Mouse (Mus musculus) intestine, embryonic 16.5 days (tissue): Measurements from ENCODE around the gene Akap6. TPM values are rescaled to one million over a fixed set of nuclear protein-coding genes. Genes with fewer than 3 reads are reported as not detected.

Source experiments
- ATAC-seq: fragments of 200-750 bp; cut with Nextera tagmentation; 2 replicates; pipeline ENCODE4 v1.8.0; 2017; ENCODE audit warnings: moderate TSS enrichment, moderate library complexity
- H3K27ac ChIP-seq: fragments of 300-500 bp; sonication (generic); 2 replicates; pipeline ENCODE4 v1.5.1; 2014; ENCODE audit warnings: mild to moderate bottlenecking, low read length
- H3K27me3 ChIP-seq: fragments of 300-500 bp; sonication (generic); replicated peaks from 2 replicates; pipeline ENCODE4 v1.6.1; 2014; ENCODE audit warnings: low read length, control low read depth, mixed read lengths; ENCODE audit not compliant: control insufficient read depth, insufficient read depth
- H3K36me3 ChIP-seq: fragments of 300-500 bp; sonication (generic); 2 replicates; pipeline ENCODE4 v1.6.1; 2014; ENCODE audit warnings: low read length, control low read depth; ENCODE audit not compliant: control insufficient read depth, insufficient read depth
- H3K4me1 ChIP-seq: fragments of 300-500 bp; sonication (generic); 2 replicates; pipeline ENCODE4 v1.6.1; 2014; ENCODE audit warnings: low read length, control low read depth, mixed read lengths; ENCODE audit not compliant: control insufficient read depth, insufficient read depth
- H3K4me2 ChIP-seq: fragments of 300-500 bp; sonication (generic); 2 replicates; pipeline ENCODE4 v1.6.1; 2014; ENCODE audit warnings: low read depth, low read length, control low read depth
- H3K4me3 ChIP-seq: fragments of 300-500 bp; sonication (generic); 2 replicates; pipeline ENCODE4 v1.5.1; 2014; ENCODE audit warnings: mild to moderate bottlenecking, low read length
- H3K9ac ChIP-seq: fragments of 300-500 bp; sonication (generic); 2 replicates; pipeline ENCODE4 v1.6.1; 2014; ENCODE audit warnings: low read depth, low read length
- H3K9me3 ChIP-seq: fragments of 300-500 bp; sonication (generic); 2 replicates; pipeline ENCODE4 v1.6.1; 2016; ENCODE audit warnings: low read length, control low read depth; ENCODE audit not compliant: control insufficient read depth
- WGBS: fragments of 180-500 bp; shearing (Covaris S2); extraction: QIAGEN DNeasy Blood & Tissue Kit; methylation state at CpG from one replicate; pipeline ENCODE4 v1.1.7; 2014; 5-methylcytosine and 5-hydroxymethylcytosine counted together
- polyA plus RNA-seq: library from polyadenylated mRNA; unstranded; fragments of >200 nt; fragmentation: Nextera tagmentation; extraction: Ambion mirVana; gene quantifications from 2 replicates; pipeline ENCODE4 v1.2.1, GENCODE M21; 2015

The Akap6 gene
- polyA plus RNA-seq, 1 experiment from 2014 or later, result 1.4 TPM

DNA sequence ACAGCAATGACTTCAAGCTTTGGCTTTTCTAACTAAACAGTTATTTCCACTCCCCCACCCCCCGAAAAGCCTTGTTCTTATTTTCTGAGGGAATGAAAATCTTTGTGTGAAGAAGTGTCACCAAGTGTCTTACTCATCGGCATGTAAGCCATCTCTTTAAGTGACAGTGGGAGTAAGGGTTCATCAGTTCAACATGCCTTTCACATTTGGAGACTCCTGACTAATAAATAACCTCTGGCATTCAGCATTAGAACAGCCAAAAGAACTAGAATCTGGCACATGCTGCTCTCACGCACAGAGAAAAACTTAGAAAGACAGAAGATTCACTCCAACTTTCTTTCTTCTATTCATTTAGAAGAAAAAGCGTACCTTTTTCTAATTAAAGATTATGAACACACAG is 226.3 kb downstream of the Akap6 start:
- H3K36me3 ChIP-seq, result no peaks in the 10 kb centered on the region
- no peak for ATAC-seq

DNA sequence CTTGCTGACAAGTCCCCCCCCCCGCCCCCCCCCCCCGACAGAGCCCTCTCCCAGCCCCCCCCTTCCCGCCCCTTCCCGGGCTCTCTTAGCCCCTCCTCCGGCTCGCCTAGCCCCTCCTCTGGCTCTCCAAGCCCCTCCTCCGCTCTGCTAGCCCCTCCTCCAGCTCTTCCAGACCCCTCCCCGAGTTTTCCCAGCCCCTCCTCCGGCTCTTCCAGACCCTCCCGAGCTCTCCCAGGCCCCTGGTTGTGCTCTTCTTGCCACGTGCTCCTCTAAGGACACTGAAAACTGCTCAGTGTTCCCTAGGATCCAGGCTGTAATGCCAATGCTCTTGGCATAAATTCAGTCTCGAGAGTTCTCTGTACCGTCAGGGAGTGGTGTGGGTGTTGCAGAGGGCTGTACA is 234.6 kb downstream of the Akap6 start:
- Histone ChIP-seq H3K4me3 (no peak overlapping the region), H3K4me2 (no peak overlapping the region), H3K9ac (no peak overlapping the region), H3K27me3 (no peaks in the 10 kb centered on the region), H3K9me3 (no peaks in the 10 kb centered on the region), H3K27ac (no peak overlapping the region), H3K36me3 (no peaks in the 10 kb centered on the region), H3K4me1 (no peaks in the 10 kb centered on the region)
- 53% methylated on average over 8 of the region's 13 CpGs for WGBS
- no peak for ATAC-seq

More for the DNA sequence above, 226.3 kb downstream of the Akap6 start:
- Histone ChIP-seq H3K9ac (no peak overlapping the region), H3K27me3 (no peaks in the 10 kb centered on the region), H3K27ac (no peak overlapping the region), H3K4me1 (no peaks in the 10 kb centered on the region), H3K4me3 (no peak overlapping the region), H3K4me2 (no peak overlapping the region), H3K9me3 (no peaks in the 10 kb centered on the region)
- 66% methylated on average over 4 of the region's 4 CpGs for WGBS

DNA sequence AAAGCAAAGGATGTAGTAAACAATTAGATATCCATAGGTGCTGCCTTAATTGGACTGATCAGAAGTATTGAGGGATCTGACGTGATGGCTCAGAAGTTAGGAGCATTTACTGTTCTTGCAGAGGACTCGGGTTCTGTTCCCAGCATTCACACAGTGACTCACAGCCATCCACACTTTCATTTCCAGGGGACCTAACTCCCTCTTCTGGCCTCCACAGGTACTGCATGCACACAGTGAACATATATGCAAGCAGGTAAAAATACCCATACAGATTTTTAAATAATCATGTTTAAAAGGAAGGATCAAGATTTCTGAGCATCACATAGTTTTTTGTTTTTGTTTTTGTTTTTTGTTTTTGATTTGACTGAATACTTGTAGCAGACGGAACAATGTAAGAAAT is 235.8 kb downstream of the Akap6 start:
- 96% methylated on average over 3 of the region's 3 CpGs for WGBS
- Histone ChIP-seq H3K27me3 (no peaks in the 10 kb centered on the region), H3K4me2 (no peak overlapping the region), H3K36me3 (no peaks in the 10 kb centered on the region), H3K9ac (no peak overlapping the region), H3K4me3 (no peak overlapping the region), H3K27ac (no peak overlapping the region), H3K4me1 (no peaks in the 10 kb centered on the region), H3K9me3 (no peaks in the 10 kb centered on the region)
- ATAC-seq, result no peak

DNA sequence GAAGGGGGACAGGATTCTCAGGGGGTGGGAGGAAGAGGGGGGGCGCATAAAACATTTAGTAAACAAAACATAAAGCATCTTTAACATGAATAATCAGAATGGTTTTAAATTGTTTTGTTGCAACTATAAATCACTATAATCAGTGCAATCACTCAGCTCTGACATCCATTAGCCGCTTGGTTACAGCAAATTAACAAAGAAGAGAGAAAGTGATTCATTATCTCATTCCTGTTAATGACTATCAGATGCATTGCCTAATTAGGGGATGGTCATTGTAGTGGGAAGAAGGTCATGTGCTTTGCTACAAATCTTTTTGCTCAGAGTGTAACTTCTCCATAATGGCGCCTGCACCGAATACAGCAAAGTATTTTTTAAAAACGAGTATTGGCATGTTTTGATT is 239.6 kb downstream of the Akap6 start:
- no peaks in the 10 kb centered on the region for H3K9me3 ChIP-seq
- no peak overlapping the region for H3K4me3 ChIP-seq
- H3K27ac ChIP-seq, result no peak overlapping the region
- 68% methylated on average over 5 of the region's 5 CpGs for WGBS
- no peaks in the 10 kb centered on the region for H3K27me3 ChIP-seq
- no peak for ATAC-seq
- H3K4me2 ChIP-seq, result no peak overlapping the region
- no peaks in the 10 kb centered on the region for H3K4me1 ChIP-seq
- no peaks in the 10 kb centered on the region for H3K36me3 ChIP-seq
- H3K9ac ChIP-seq, result no peak overlapping the region

DNA sequence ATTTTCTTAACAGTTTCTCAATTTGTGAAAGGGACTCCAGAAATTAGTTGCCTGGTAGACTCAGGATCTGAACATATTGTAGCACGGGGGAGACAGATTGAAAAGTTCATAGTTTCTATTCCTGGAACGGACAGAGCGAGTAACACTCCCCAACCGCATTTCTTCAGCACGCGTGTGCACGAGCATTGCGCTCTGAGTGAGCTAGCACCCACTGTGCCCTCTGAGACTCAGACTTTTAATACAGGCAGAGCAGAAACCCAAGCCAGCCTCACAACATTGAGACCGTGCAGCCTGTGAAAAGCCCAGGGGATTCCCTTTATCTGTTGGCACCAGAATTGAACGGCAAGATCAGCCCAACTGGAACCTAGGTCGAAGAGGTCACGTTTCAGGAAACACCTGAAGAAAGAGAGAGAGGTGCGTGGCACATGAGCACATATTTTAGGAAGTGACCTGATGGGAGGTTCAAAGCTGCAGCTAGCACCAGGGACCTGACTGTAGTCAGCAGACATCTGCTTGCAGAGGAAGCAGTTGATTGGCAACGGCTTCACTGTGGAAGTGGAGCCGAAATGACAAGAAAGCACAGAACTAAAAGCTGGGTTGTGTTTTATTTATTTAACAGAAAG is 240.3 kb downstream of the Akap6 start:
- Histone ChIP-seq H3K4me3 (no peak overlapping the region), H3K36me3 (no peaks in the 10 kb centered on the region), H3K9me3 (no peaks in the 10 kb centered on the region), H3K27me3 (no peaks in the 10 kb centered on the region), H3K27ac (no peak overlapping the region), H3K9ac (no peak overlapping the region), H3K4me2 (no peak overlapping the region), H3K4me1 (no peaks in the 10 kb centered on the region)
- ATAC-seq, result no peak
- 75% methylated on average over 15 of the region's 15 CpGs for WGBS

DNA sequence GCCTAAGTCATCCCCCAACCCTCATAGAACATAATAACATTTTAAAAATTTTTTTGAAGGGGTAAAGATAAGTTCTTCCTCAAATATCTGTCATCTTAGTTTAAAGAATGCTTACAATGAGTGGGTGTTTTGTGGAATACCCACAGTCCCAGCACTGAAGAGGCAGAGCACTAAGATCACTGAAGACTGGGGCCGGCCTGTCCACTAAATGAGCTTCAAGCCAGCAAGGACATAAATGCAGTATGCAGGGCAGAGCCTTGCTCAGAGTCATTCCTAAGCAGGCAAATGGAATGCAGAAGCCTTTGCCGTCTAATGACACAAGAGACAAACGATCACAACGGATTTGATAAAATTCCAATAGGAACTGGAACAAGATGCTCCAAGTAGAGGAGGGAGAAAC is 242.8 kb downstream of the Akap6 start:
- Histone ChIP-seq H3K4me2 (no peak overlapping the region), H3K9me3 (no peaks in the 10 kb centered on the region), H3K36me3 (no peaks in the 10 kb centered on the region), H3K4me1 (no peaks in the 10 kb centered on the region), H3K27ac (no peak overlapping the region), H3K27me3 (no peaks in the 10 kb centered on the region), H3K4me3 (no peak overlapping the region), H3K9ac (no peak overlapping the region)
- no peak for ATAC-seq
- 70% methylated on average over 4 of the region's 4 CpGs for WGBS

DNA sequence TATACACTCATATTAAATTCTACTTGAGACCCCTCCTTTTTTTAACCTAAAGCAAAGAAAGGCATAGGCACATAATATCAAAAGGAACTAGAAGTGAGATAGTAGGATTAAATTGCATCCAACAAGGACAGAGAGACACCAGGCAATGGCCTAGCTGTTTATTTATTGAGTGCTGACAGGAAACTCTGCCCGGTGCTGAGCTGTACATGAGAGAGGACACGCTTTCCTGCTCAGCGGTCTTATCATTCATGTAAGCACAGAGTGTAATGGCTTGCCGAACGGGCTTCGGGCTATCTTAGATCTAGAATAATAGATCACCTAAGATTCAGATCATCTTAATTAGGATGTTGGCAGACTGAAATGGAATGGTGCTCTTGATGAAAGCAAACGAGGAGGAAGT is 245.1 kb downstream of the Akap6 start:
- Histone ChIP-seq H3K4me2 (no peak overlapping the region), H3K27ac (no peak overlapping the region), H3K4me3 (no peak overlapping the region), H3K4me1 (no peaks in the 10 kb centered on the region), H3K9me3 (no peaks in the 10 kb centered on the region), H3K36me3 (no peaks in the 10 kb centered on the region), H3K9ac (no peak overlapping the region), H3K27me3 (no peaks in the 10 kb centered on the region)
- 71% methylated on average over 7 of the region's 7 CpGs for WGBS
- ATAC-seq, result no peak

DNA sequence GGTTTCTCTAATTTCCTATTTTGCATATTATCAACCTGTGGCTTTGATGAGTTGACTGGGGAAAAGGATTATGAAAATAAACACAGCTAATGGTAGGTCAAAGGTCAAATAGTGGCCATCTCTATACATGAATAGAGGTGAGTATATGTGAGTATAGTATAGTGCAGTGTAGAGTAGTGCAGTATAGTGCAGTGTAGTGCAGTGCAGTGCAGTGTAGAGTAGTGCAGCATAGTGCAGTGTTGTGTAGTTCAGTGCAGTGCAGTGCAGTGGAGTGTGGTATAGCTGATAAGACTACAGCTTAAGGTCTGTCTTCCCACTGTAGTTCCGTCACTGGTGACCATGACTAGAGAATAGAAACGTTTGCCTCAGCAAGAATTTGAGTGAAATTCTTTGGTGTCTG is 245.8 kb downstream of the Akap6 start:
- Histone ChIP-seq H3K9ac (no peak overlapping the region), H3K4me2 (no peak overlapping the region), H3K4me1 (no peaks in the 10 kb centered on the region), H3K9me3 (no peaks in the 10 kb centered on the region), H3K4me3 (no peak overlapping the region), H3K27ac (no peak overlapping the region), H3K36me3 (no peaks in the 10 kb centered on the region), H3K27me3 (no peaks in the 10 kb centered on the region)
- no peak for ATAC-seq
- 75% methylated on average over 2 of the region's 2 CpGs for WGBS

DNA sequence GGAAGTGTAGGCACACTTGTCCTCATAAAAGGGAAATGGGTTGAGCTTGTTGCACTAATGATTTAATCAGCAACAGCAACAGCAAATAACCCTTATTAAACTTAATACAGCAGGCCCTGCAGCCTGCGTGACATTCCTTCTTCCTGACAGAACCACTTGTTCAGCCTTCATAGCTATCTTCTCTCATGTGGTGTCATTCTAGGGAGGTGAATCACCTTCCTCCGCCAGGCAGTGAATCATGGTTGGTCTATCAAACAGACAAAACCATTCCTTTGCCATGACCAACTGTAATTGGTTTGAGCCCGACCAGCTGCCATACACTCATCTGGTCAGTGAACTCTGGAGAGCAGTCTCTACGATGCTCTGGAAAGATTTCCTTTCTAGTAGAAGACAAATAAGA is 251.5 kb downstream of the Akap6 start:
- H3K27me3 ChIP-seq, result no peaks in the 10 kb centered on the region
- WGBS, result 68% methylated on average over 4 of the region's 4 CpGs
- no peak overlapping the region for H3K4me2 ChIP-seq
- no peak overlapping the region for H3K4me3 ChIP-seq
- no peak overlapping the region for H3K9ac ChIP-seq
- no peaks in the 10 kb centered on the region for H3K9me3 ChIP-seq
- no peaks in the 10 kb centered on the region for H3K4me1 ChIP-seq
- H3K36me3 ChIP-seq, result no peaks in the 10 kb centered on the region
- no peak for ATAC-seq
- H3K27ac ChIP-seq, result no peak overlapping the region

DNA sequence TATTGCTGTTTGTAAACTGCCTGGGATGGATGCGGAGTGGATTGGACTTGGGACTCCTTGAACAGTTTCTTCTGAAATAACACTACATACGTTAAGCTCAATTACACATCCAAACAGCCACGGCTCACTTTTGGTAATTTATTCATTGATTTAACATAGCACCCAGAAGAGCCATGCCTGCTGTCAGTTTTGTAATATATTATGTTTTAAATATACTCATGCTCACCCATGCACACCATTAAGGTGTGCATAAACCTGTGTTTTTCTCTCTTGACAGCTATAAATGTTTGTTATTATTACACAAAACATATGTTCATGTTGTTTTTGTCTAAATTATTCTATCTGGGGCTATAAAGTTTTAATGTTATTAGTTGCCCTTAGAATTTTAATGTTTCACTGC is 258.4 kb downstream of the Akap6 start:
- ATAC-seq, result no peak
- no peaks in the 10 kb centered on the region for H3K9me3 ChIP-seq
- no peak overlapping the region for H3K9ac ChIP-seq
- H3K36me3 ChIP-seq, result no peaks in the 10 kb centered on the region
- no peaks in the 10 kb centered on the region for H3K27me3 ChIP-seq
- no peak overlapping the region for H3K4me3 ChIP-seq
- H3K27ac ChIP-seq, result no peak overlapping the region
- no peak overlapping the region for H3K4me2 ChIP-seq
- WGBS, result 67% methylated on average over 3 of the region's 3 CpGs
- no peaks in the 10 kb centered on the region for H3K4me1 ChIP-seq
